Mouse (Mus musculus): ENCODE measurements around the gene Pltp. TPM values are rescaled to one million over a fixed set of nuclear protein-coding genes. Genes with fewer than 3 reads are reported as not detected.

Pltp gene
- total RNA-seq, 2 experiments from 2014 or later, result 63.8 to 79.4 TPM

DNA sequence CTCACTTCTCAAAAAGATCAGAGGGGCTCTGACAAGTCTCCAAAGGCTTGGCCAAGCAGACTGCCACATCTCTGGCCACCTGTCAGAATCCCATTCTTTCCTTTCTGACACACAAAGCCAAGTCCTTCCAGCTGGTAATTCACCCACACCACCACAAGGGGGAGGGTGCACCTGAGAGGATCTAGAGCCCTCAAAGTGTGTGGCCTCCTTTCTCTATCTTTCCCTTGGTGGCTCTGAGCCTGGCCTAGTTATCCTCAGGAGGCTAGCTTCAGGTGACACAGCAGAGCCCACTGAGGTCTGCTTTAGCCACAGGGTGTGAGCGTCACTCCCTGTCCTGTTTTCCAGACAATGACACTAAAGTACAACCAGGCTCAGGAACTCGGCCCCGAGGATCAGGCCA is 64.3 kb downstream of the Pltp start:
- intact Hi-C loops (cut with DNase I), result no loop called here
- peak in 1 of 2 experiments; percentile 62 for DNase-seq (ENCODE audit: extremely low spot score in 1 of 2, low spot score in 2 of 2)

DNA sequence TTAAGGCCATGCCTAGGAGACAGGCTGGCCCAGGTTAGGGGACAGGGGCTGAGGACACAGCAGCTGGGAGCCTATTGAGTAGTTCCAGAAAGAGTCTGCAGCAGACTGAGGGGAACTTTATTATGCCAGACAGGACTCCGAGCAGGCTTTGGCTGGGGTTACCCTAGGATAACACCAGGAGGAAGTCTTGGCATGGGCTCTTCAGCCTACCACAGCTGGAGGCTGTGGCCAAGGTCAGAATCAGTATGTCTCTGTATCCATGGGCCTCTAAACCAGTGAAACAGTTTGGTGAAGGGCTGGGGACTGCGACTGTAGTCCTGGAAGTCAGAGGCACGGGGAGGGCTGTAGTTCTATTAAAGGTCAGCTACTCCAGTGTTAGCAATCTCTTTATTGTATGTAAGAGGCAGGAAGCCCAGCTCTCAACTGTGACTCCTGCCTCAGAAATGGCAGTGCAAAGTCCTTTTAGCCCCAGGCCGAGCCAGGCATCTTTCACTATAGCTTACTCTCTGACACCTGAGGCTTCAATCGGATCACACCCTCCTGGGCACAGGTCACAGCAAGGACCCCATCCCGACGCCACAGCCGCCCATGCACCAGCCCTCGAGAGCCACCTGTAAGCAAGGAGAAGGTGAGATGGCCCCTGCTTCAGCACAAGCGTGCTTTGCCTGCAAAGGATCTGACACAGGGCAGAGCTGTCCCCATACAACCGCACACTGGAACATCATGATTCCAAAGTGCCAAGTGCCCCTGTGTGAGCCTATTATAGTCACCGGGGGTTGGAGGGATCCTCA is 64.9 kb downstream of the Pltp start:
- intact Hi-C loops (cut with DNase I), result no loop called here
- DNase-seq (ENCODE audit: extremely low spot score in 1 of 2, low spot score in 2 of 2), result no peak

DNA sequence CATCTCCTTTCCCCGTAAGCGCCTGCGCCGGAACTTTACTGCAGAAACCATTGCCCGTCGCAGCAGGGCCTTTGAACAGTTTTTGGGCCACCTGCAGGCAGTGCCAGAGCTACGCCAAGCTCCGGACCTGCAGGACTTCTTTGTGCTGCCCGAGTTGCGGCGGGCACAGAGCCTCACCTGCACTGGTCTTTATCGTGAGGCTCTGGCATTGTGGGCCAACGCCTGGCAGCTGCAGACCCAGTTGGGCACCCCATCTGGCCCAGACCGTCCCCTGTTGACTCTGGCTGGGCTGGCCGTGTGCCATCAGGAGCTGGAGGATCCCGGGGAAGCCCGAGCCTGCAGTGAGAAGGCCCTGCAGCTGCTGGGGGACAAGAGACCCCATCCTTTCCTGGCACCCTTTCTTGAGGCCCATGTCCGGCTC is 65.7 kb downstream of the Pltp start:
- intact Hi-C loops (cut with DNase I), result no loop called here
- peak in 1 of 2 experiments; percentile 50 for DNase-seq (ENCODE audit: extremely low spot score in 1 of 2, low spot score in 2 of 2)

DNA sequence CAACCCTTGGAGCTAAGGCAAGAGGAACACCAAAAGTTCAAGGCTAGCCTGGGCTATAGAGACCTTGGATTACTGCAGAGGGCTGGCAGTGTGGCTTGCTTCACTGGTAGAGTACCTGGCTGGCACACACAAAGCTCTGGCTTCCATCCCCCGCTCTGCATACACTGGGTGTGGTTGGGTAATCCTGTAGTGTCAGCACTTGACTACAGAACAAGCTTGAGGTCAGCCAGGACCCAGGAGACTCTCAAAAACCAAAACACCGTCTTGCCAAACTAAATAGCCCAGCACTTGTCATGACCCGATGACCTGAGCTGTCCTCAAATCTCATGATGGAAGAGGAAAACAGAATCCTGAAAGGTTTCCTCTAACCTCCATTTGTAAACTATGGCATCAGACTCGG is 67.1 kb downstream of the Pltp start:
- intact Hi-C loops (cut with DNase I), result no loop called here

More for the DNA sequence above, 67.1 kb downstream of the Pltp start:
- no peak for DNase-seq (ENCODE audit: extremely low spot score in 1 of 2, low spot score in 2 of 2)

Other genes starting within 250 kb of the Pltp start
- not detected for gene Wfdc6b, start 244.2 kb downstream of the Pltp start, total RNA-seq (2021)
- gene Wfdc8, start 244.1 kb downstream of the Pltp start, total RNA-seq (2021), result not detected
- not detected for gene Wfdc16, start 218.9 kb downstream of the Pltp start, total RNA-seq (2021)
- gene Wfdc10, start 201.7 kb downstream of the Pltp start, total RNA-seq (2021), result not detected
- gene Wfdc9, start 201.1 kb downstream of the Pltp start, total RNA-seq (2021), result not detected
- not detected for gene Wfdc11, start 183.6 kb downstream of the Pltp start, total RNA-seq (2021)
- not detected for gene Wfdc13, start 172.6 kb downstream of the Pltp start, total RNA-seq (2021)
- gene Spint4, start 159.2 kb downstream of the Pltp start, total RNA-seq (2021), result not detected
- not detected for gene Spint5, start 142.4 kb downstream of the Pltp start, total RNA-seq (2021)
- 1 to 10 TPM in 1 of 2 experiments, under 1 TPM in 1; 0.94 to 1.1 TPM for gene Wfdc3, start 111.8 kb downstream of the Pltp start, total RNA-seq (2021)
- gene Dnttip1, start 111.7 kb downstream of the Pltp start, total RNA-seq (2021), result 10 to 100 TPM; 32.7 to 34.1 TPM
- 1 to 10 TPM; 4.1 to 6.4 TPM for gene Ube2c, start 87.8 kb downstream of the Pltp start, total RNA-seq (2021)
- gene Tnnc2, start 77.7 kb downstream of the Pltp start, total RNA-seq (2021), result not detected
- 10 to 100 TPM; 48.1 to 49.2 TPM for gene Snx21, start 71.9 kb downstream of the Pltp start, total RNA-seq (2021)
- gene Acot8, start 52.8 kb downstream of the Pltp start, total RNA-seq (2021), result 10 to 100 TPM; 22.1 to 30.0 TPM
- 1 to 10 TPM; 8.9 to 9.0 TPM for gene Zswim3, start 52.6 kb downstream of the Pltp start, total RNA-seq (2021)
- gene Zswim1, start 35.0 kb downstream of the Pltp start, total RNA-seq (2021), result 10 to 100 TPM; 19.6 to 20.3 TPM
- under 1 TPM in 1 of 2 experiments, not detected in 1; 0.58 TPM for gene Spata25, start 29.2 kb downstream of the Pltp start, total RNA-seq (2021)
- 10 to 100 TPM; 77.5 to 78.8 TPM for gene Ctsa, start 24.8 kb downstream of the Pltp start, total RNA-seq (2021)
- gene Neurl2, start 24.3 kb downstream of the Pltp start, total RNA-seq (2021), result 1 to 10 TPM; 5.4 to 6.7 TPM
- 10 to 100 TPM; 41.4 to 45.9 TPM for gene Pcif1, start 21.6 kb upstream of the Pltp start, total RNA-seq (2021)
- 10 to 100 TPM; 22.7 to 24.4 TPM for gene Zfp335, start 54.0 kb upstream of the Pltp start, total RNA-seq (2021)
- gene Mmp9, start 83.1 kb upstream of the Pltp start, total RNA-seq (2021), result 1 to 10 TPM; 2.9 to 3.4 TPM
- 100 to 1,000 TPM; 350 to 355 TPM for gene Slc12a5, start 103.1 kb upstream of the Pltp start, total RNA-seq (2021)
- 10 to 100 TPM; 61.1 to 61.2 TPM for gene Ncoa5, start 177.2 kb upstream of the Pltp start, total RNA-seq (2021)
- gene Cd40, start 197.9 kb upstream of the Pltp start, total RNA-seq (2021), result 1 to 10 TPM; 1.2 to 2.5 TPM
- not detected for gene 1700025C18Rik, start 233.0 kb upstream of the Pltp start, total RNA-seq (2021)